Mouse (Mus musculus) left cerebral cortex, postnatal 25 days (tissue): ENCODE data around the gene Otulin. TPM values are rescaled to one million over a fixed set of nuclear protein-coding genes. Genes with fewer than 3 reads are reported as not detected.

Experiments used
- DNase-seq, 2 experiments: peaks; one replicate each; pipeline ENCODE4 v3.0.0; 2022; ENCODE audit warnings: low spot score in 2 of 2, mixed read lengths in 1 of 2
- intact Hi-C: fragments of 180-260 bp; cut with DNase I; formaldehyde crosslinking; loops from one replicate; pipeline ENCODE4 v1.15.1; 2025
- total RNA-seq, 2 experiments: library from RNA; stranded (reverse); gene quantifications; 2 replicates each; pipeline ENCODE4 v1.2.3; 2021

Gene Otulin
- total RNA-seq, 2 experiments from 2014 or later = 21.2 to 23.3 TPM

DNA sequence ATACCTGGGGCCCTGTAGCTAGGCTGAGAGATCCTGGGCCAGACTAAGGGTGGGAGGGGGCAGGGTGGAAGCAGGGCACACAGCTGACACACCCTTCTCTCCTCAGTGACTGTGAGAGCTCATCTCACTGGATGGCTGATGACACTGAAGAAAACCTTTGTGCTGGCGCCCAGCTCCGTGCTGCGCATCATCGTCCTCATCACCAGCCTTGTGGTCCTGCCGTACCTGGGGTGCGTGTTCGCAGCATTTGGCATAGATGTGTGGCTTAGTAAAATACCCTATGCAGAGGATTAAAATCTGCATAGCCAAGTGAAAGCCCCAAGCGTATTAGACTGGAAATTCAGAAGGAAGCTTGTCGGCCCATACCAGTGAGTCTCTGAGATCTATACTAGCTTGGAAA lies 39.7 kb downstream of the Otulin start:
- intact Hi-C loops = loop anchor here (2.0 kb wide), 1 partner anchor 124 kb away; the partner anchor contains the start of gene Ank
- DNase-seq = no peak

DNA sequence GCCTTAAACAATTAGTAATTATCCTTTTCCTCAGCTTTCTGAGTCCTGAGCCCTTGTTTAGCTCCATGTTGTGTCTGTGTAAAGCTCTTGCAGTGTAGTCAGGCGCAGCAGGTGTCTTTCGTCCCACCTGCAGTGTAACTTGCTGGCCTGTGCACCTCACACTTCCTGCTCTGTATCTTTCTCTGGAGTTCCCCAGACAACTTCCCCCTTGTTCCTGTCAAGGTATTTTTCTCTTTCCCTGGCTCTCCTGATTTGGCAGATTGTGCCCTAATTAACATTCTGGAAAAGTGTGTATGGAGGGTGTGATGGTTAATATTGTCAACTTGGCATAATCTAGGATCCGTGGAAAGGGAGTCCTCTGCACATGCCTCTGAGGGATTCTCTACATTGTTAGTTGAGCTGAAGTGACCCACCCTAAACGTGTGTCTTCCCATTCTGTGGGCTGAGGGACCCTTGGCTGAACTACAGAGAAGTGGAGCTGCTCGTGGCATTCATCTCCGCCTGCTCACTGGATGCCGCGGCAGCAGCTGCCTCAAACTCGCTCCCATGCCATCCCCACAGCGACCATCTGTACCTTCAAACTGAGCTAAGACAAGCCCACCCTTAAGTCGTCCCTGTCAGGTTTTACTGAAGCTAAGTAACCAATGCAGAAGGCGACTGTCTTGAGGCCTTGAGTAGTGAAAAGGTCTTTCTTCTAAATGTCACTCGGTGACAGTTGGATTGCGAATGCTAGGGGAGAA lies 42.2 kb downstream of the Otulin start:
- intact Hi-C loops = no loop called here
- no peak for DNase-seq

DNA sequence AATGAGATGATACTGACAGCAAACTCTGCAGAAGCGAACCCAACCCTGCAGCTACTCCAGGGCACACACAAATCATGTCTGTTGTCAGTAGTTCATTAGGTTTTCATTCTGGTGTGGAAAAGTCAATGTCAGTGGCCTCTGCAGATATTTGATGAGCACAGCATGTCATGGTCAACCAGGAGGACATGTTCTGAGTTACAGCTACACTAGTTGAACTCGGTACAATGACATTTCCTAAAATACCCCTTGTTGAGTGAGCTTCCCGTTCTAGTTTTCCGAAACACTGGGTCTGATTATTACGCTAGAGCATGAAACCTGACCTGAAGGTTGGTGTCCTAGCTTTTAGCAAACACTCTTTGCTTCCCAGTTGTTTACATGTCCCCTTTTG lies 44.4 kb downstream of the Otulin start:
- intact Hi-C loops = no loop called here
- no peak for DNase-seq

DNA sequence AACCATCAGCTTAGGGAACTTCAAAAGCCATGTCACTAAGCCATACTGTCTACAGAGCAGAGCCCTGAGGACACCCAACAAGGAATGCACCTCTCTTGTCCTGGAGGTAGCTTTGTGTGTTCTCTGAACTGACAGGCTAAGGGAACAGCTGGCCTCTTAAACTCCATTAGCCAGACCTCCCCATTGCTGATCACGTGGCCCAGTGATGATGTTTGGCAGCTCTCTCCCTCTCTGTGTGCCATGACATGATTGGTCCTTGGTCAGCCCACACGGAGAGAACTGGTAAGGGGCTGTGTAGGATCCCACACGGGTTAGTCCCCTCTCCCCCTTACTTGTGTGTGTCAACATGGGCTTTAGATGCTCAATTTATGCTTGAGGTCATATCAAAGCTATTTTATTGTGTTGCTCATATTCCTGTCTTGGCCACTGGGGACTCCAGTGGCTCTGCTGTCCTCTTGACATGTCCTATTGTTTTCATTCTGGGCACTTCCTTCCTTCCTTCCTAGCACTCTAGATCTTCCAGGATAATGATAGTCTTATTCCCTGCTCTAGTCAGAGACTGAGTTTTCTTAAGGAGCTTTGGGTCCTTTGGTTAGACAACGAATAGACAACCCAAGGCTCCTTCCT lies 44.9 kb downstream of the Otulin start:
- no peak for DNase-seq
- intact Hi-C loops = no loop called here

DNA sequence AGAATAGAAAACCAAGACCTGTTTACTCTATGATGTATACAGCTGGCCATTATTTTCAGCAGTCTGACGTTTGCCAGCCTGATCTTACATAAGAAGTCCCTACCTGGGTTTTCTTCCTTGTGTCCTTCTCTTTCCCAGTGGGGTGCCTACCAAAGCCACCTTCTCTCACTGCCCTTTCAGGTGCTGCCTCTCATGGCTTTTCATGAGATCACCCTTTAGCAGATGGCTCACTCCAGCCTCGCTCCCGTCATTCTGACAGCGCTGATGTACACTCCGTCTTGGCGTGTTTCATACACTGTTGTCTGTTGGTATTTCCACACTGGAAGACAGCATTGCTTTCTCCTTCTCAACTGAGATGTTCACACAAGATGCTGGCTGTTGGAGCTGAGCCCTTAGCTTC lies 46.9 kb downstream of the Otulin start:
- intact Hi-C loops = loop anchor here (2.0 kb wide), 1 partner anchor 257 kb away; no protein-coding TSS in a partner anchor
- DNase-seq = no peak

DNA sequence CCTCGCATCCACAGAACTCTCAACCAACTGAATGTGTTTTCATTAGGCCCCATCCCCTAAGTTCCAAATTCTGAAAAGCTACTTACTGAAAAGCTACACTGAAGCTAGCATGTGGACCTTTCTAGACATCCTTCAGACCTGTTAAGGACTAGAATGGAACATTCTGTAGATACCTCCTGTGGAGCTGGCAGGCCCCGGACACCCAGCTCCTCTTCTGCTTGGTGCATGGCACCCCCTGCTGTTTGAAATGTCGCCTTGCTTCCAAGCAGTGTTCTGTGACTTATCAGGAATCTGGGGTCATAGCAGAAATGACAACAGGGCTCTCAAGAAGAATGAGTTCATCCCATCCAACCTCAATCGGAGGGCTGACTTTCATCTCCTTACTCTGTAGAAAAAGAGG lies 47.5 kb downstream of the Otulin start:
- intact Hi-C loops = loop anchor here (2.0 kb wide), 1 partner anchor 256 kb away; no protein-coding TSS in a partner anchor
- peak; percentile 60 to 74 for DNase-seq

DNA sequence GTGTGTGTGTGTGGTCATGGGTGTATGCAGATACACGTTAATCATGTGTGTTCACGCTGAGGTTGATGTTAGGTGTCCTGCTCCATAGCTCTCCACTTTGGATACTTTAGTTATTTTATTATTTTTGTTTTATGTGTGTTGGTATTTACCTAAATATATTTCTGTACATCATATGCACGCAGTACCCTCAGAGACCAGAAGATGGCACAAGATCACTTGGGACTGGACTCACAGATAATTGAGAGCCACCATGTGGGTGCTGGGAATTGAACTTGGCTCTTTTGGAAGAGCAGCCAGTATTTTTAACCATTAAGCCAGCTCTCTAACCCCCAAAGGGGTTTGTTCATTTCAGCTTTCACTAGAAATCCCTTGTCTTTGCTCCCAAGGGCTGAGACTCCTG lies 48.1 kb downstream of the Otulin start:
- no peak for DNase-seq
- intact Hi-C loops = loop anchor here (2.0 kb wide), 1 partner anchor 256 kb away; no protein-coding TSS in a partner anchor

DNA sequence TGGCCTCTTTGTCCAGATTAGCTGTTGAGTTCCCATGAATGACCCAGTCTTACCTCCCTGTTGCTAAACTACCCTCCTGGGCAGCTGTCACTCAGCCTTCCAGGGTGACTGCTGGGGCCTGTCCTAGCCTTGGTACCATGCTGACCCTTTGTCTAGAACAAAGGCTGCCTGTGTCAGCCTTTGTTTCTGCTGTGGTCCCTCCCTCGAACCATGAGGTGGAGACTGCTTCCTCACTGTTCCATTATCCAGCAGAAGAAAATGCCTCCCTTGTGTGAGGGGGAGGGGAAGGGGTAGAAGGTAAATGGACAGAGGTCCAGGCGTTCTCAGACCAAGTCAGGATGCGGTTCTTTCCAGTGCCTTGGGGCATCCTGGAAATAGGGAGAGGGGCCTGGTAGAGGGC lies 48.9 kb downstream of the Otulin start:
- DNase-seq = no peak
- intact Hi-C loops = loop anchor here (2.0 kb wide), 1 partner anchor 255 kb away; no protein-coding TSS in a partner anchor

DNA sequence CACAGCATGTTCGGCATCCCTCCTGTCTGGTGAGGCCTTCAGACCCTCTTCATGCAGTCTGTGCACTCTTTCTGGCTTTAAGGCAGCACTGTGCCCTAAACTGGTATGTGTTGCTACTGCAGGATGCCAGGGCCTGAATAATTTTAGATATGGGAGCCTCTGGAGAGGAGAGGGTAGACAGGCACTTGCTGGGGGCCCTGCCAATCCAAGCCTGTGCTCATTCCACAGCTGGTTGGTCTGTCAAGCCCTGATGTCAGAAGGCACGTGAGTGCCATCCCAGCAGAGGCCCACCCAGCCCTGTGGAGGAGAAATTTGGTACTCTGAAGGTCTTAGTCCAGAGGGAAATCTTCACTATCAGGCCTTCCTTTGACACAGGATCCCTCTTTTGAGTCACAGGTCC lies 49.7 kb downstream of the Otulin start:
- no peak for DNase-seq
- intact Hi-C loops = no loop called here

DNA sequence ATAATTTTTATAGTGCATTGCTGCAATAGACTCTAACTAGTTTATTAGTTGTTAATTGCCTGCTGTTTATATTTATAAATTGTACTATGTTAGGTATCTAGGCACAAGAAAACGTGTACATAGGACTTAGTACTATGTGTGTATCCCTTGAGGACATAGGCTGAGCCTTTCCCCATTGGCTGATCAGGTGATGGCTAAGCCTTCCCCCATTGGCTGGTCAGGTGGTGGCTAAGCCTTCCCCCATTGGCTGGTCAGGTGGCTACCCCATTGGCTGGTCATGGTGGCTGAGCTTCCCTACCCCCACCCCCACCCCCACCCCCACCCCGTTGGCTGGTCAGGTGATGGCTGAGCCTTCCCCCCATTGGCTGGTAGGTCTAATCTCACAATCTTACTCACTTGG lies 50.6 kb downstream of the Otulin start:
- intact Hi-C loops = no loop called here
- no peak for DNase-seq

DNA sequence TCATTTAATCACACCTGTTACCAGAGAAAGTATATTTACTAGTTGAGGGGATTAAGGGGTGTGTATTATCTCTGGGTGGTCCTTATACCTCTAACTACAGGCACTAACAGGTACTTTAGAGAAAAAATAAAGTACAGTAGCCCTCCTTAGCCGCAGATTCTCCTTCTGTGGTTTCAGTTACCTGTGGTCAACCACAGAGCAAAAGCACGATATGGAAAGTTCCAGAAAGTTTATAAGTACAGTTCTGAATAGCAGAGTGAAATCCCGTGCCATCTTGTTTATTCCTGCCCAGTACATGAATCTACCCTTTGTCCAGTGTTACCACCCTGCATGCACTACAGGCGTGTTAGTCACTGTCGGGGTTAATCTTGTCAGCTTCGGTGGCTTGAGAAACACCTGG lies 51.6 kb downstream of the Otulin start:
- intact Hi-C loops = no loop called here
- DNase-seq = no peak

DNA sequence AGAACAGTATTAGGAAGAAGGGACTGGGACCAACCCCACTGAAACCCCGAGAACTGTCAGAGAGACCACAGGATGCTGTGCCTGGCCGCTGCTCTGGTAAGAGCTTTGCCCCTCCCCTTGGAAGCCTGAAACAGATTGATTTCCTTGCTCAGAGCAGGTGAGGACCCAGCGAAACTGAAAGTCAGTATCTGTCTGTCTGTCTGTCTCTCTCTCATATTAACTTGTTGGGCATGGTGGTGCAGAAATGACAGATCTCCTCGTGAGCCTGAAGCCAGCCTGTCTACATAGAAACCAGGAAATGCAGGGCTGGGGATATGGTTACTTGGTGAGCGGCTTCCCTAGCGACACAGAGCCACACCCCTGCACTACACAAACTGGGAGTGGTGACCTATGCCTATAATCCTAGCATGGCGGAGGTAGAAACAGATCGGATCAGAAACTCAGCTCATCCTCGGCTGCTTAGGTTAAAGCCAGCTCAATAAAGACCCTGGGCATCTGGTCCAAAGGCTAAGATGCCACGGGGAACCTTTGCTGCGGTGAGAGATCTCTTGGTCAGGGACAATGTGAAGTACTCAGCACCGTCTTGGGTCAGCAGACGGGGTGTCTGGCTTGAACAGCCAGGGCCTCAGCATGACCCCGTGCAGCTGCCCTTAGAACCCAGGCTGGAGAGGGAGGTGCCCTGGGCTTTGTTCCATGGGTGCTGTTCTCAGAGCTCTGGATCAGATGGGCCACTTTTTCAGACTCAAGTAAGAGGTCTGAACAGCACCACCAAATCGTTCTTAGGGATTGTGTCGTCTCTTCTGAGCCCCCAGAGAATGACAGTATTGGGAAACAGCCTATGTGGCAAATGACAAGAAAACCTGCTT lies 52.3 kb downstream of the Otulin start:
- DNase-seq = no peak
- intact Hi-C loops = no loop called here

DNA sequence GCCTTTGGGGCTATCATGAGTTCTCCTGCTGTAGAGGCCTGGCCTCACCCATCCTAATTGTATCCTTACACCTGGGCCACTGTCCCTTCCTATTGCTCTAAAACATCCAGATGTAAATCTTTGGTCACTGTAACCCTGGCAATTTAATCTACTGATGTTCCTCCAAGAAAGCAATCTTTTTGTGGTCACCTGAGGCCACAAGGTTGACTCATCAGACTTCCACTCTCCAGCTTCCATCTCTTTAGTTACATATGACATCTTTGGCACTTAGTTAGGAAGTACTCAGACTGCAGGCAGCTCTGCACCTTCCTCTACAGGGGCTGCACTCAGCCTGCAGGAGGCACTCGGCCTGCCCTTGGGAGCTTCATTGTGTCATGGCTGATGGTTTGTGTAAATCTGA lies 53.6 kb downstream of the Otulin start:
- no peak for DNase-seq
- intact Hi-C loops = no loop called here

DNA sequence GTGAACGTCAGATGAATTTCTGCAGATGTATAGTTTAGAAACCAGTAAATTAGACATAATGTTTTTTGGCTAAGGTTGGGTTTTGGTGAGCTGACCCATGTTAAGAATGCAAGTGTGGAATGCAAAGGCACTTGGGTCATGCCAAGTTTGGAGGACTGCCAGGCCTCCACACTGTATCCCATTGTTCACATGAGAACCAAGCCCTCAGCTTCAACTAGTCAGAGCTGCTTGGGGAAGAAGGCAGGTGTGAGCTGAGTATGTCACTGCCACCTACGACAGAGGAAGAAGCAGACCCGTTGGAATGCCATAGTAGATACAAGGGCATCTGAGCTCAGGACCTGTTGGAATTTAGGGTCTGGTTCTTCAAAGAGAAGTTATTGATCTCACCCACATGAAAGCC lies 54.6 kb downstream of the Otulin start:
- intact Hi-C loops = no loop called here
- no peak for DNase-seq

DNA sequence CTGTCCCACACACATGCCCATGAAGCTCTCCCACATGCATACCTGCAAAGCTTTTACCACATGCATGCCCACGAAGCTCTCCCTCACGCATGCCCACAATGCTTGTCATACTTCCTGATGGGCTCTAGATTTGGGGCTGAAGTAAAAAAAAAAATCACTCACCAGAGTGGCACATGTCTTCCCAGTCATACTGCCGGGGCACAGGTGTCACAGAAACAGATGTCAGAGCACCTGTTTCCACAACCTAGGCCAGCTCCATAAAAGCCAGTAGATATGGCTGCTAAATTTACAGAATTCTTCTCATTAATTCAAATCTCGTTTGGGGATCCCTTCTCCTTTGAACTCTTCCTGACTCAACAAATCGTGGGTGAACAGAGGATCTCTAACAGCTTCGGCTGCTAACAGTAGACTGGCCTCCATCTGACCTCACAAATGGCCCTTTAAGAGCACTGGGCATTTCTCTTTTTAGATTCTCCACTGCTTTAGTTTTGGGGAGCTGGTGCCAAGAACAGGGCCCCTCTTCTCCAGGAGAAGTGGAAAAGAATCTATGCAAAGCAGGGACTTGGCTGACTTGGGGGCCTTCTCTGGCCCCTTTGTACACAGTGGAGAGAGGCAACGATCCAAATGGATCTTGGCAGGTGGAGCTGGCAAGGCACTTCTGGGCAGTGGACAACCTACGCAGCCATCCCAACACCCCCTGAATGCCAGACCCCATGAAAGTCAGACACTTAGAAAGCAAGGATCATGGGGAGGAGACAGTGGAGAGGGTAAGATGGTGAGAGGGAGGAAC lies 55.3 kb downstream of the Otulin start:
- no peak for DNase-seq
- intact Hi-C loops = no loop called here

DNA sequence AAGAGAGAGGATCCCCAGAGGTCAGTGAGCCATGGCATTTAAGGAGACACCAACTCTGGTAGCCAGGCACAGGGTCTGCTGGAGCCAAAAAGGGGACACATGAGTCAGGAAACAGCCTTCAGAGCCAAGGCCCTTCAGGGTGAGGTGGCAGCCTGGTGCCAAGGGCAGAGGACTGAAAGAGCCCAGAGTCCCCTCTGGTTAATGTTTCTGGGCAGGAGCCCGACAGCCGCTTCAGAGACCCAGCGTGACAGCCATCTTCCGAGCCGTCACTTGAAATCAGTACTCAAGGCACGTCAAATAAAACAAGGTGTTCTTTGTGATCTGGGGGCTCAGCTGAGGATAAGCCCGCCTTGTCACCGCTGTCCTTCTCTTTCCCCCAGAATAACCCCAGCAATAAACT lies 59.3 kb downstream of the Otulin start:
- intact Hi-C loops = no loop called here
- DNase-seq = no peak

DNA sequence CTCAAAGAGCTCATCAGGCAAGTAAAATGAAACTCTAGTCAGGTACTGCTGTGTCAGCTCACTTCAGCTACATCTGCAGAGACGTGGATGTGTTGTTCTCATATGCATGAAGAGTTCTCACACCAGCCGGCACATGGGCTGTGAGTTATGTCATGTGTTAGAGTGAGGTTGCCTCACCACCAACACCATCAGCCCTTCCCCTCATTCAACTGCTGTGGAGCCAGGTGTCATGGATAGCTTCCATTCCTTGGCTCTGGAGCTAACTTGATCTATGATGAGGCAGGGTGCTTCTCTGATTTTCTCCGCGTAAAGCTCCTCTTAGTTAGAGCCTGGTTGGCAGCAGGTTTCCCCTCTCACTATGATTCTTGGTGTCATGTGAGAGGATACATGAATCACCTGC lies 60.1 kb downstream of the Otulin start:
- intact Hi-C loops = no loop called here
- no peak for DNase-seq

DNA sequence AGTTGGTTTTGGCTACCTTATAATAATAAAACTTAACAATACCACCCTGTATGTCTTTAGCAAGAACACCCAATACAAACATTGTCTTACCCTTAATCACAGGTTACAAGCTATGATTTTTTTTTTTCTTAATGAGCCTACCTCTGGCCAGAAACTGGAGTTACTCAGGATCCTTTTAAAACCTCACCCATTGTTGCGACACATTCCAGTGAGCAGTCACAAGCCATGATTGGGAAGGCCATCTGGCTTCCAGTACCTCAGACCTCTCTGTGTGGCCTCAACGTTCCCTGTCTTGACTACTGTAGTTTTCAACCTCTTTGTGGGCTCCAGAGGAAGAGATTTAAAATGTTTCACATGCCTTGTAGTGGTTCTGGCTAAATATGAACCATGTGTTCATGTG lies 60.6 kb downstream of the Otulin start:
- intact Hi-C loops = no loop called here
- DNase-seq = no peak

DNA sequence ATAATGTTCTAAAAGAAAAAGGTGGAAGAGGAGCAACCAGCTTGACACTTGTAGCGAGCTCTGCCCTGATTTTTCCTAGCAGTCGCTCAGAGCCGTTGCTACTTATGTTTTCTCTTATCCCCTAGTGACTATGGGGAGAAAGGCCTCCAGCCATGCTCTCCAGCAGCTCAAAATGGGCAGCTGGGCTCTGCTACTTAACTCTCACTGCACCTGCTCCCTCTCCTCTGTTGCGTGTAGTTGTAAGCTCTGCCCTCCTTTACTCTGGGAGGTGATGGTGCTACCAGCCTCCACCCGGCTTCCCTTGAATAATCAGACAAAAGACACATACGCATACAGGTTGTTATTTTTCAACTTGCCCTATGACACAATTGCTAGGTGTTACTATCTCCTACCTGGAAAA lies 62.1 kb downstream of the Otulin start:
- DNase-seq = no peak
- intact Hi-C loops = no loop called here

DNA sequence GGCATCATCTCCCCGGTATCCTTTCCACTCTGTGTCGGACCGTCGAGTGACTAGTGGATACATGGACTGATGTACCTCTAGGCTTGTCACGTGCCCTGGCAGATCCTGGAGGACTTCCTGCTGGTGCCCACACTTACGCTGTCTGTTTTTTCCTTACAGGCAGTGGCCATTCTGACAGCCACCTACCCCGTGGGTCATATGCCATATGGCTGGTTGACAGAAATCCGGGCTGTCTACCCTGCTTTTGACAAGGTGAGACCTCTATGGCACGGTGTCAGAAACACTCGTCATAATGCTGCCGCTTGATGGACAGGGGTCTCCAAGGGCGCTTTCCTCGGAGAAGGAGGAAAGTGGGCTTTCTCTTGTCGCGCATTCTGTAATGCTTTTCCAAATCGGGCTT lies 63.1 kb downstream of the Otulin start:
- intact Hi-C loops = no loop called here
- DNase-seq = no peak
